Mouse (Mus musculus) spleen, postnatal 0 days (tissue): ENCODE data around the gene Slmap. TPM values are rescaled to one million over a fixed set of nuclear protein-coding genes. Genes with fewer than 3 reads are reported as not detected.

Experiments used
- polyA plus RNA-seq: library from polyadenylated mRNA; unstranded; fragments of >200 nt; fragmentation: Nextera tagmentation; extraction: Ambion mirVana; gene quantifications from 2 replicates; pipeline ENCODE4 v1.2.1, GENCODE M21; 2015

The Slmap gene
- 19.6 and 20.4 TPM in 2 replicates for polyA plus RNA-seq

GRCm38 (mm10) chr14:26534757-26535479, at the start of gene Slmap:
Gene Slmap (minus strand): TSS chr14:26534931.

GRCm38 (mm10) chr14:26573556-26573955, 38.8 kb upstream of the Slmap start, which contains the start of gene Dennd6a:
Gene Dennd6a (plus strand): TSS chr14:26573856.

Other genes with a start within 250 kb of the Slmap start
- gene Dennd6a, start 38.9 kb upstream of the Slmap start, polyA plus RNA-seq = 23.1 and 25.3 TPM in 2 replicates
- 134 and 156 TPM in 2 replicates for gene Arf4, start 103.1 kb upstream of the Slmap start, polyA plus RNA-seq
- 7.5 and 7.6 TPM in 2 replicates for gene Pde12, start 135.0 kb upstream of the Slmap start, polyA plus RNA-seq
- 0.05 TPM in 2 replicates for gene Dnah12, start 158.3 kb upstream of the Slmap start, polyA plus RNA-seq